Mouse (Mus musculus) intestine, embryonic 14.5 days (tissue): ENCODE results near the gene Agk. TPM values are rescaled to one million over a fixed set of nuclear protein-coding genes. Genes with fewer than 3 reads are reported as not detected.

Source experiments
- ATAC-seq: fragments of 200-750 bp; cut with Nextera tagmentation; replicated peaks from 2 replicates; pipeline ENCODE4 v1.8.0; 2017; ENCODE audit warnings: low read depth, moderate number of reproducible peaks, moderate TSS enrichment, moderate library complexity; ENCODE audit not compliant: low FRiP score, low TSS enrichment
- DNase-seq: peaks from one replicate; pipeline ENCODE4 v3.0.0-alpha.2; 2018; ENCODE audit warnings: low spot score
- H3K27ac ChIP-seq: fragments of 300-500 bp; sonication (generic); 2 replicates; pipeline ENCODE4 v1.5.1; 2014; ENCODE audit warnings: low read depth, mild to moderate bottlenecking, control low read depth
- H3K27me3 ChIP-seq: fragments of 300-500 bp; sonication (generic); replicated peaks from 2 replicates; pipeline ENCODE4 v1.6.1; 2014; ENCODE audit warnings: low read length, control low read depth; ENCODE audit not compliant: control insufficient read depth, insufficient read depth
- H3K36me3 ChIP-seq: fragments of 300-500 bp; sonication (generic); 2 replicates; pipeline ENCODE4 v1.6.1; 2014; ENCODE audit warnings: low read length, control low read depth; ENCODE audit not compliant: control insufficient read depth, insufficient read depth
- H3K4me1 ChIP-seq: fragments of 300-500 bp; sonication (generic); replicated peaks from 2 replicates; pipeline ENCODE4 v1.6.1; 2014; ENCODE audit warnings: low read length, control low read depth, mixed read lengths; ENCODE audit not compliant: control insufficient read depth, insufficient read depth
- H3K4me2 ChIP-seq: fragments of 300-500 bp; sonication (generic); 2 replicates; pipeline ENCODE4 v1.6.1; 2014; ENCODE audit warnings: low read length
- H3K4me3 ChIP-seq: fragments of 300-500 bp; sonication (generic); 2 replicates; pipeline ENCODE4 v1.5.1; 2014; ENCODE audit warnings: low read depth, low read length, control low read depth, mixed read lengths
- H3K9ac ChIP-seq: fragments of 300-500 bp; sonication (generic); 2 replicates; pipeline ENCODE4 v1.6.1; 2014; ENCODE audit warnings: mild to moderate bottlenecking, low read length
- H3K9me3 ChIP-seq: fragments of 300-500 bp; sonication (generic); 2 replicates; pipeline ENCODE4 v1.6.1; 2016; ENCODE audit warnings: low read length, control low read depth; ENCODE audit not compliant: control insufficient read depth
- WGBS: fragments of 180-500 bp; shearing (Covaris S2); extraction: QIAGEN DNeasy Blood & Tissue Kit; methylation state at CpG from one replicate; pipeline ENCODE4 v1.1.7; 2014; 5-methylcytosine and 5-hydroxymethylcytosine counted together
- polyA plus RNA-seq: library from polyadenylated mRNA; unstranded; fragments of >200 nt; fragmentation: Nextera tagmentation; extraction: Ambion mirVana; gene quantifications from 2 replicates; pipeline ENCODE4 v1.2.1, GENCODE M21; 2014

The Agk gene
- polyA plus RNA-seq, 1 experiment from 2014 or later, result 41.4 TPM

- no peaks in the 10 kb centered on the region for H3K9me3 ChIP-seq
- no peak for ATAC-seq
- no peaks in the 10 kb centered on the region for H3K27me3 ChIP-seq
- WGBS, result 63% methylated on average over 1 of the region's 1 CpGs
- peak; percentile 51 for DNase-seq
- no peaks in the 10 kb centered on the region for H3K4me1 ChIP-seq
- H3K4me3 ChIP-seq, result no peak overlapping the region
- no peak overlapping the region for H3K27ac ChIP-seq
- H3K9ac ChIP-seq, result no peak overlapping the region
- no peak overlapping the region for H3K4me2 ChIP-seq
- peaks cover 5% of the 10 kb centered on the region; the same call in 1 of the 2 replicates for H3K36me3 ChIP-seq
These were observed 22.8 kb downstream of the Agk start for GRCm38 (mm10) chr6:40347772-40348111.

GRCm38 (mm10) chr6:40350041-40350440 is 25.1 kb downstream of the Agk start:
- DNase-seq, result no peak
- H3K4me3 ChIP-seq, result no peak overlapping the region
- no peak overlapping the region for H3K27ac ChIP-seq
- H3K27me3 ChIP-seq, result no peaks in the 10 kb centered on the region
- H3K4me1 ChIP-seq, result no peaks in the 10 kb centered on the region
- H3K4me2 ChIP-seq, result no peak overlapping the region
- no peak overlapping the region for H3K9ac ChIP-seq
- H3K9me3 ChIP-seq, result no peaks in the 10 kb centered on the region
- no peak for ATAC-seq
- peaks cover 15% of the 10 kb centered on the region; the same call in 1 of the 2 replicates for H3K36me3 ChIP-seq

GRCm38 (mm10) chr6:40350856-40351255 is 25.9 kb downstream of the Agk start:
- Histone ChIP-seq H3K4me2 (no peak overlapping the region), H3K9me3 (no peaks in the 10 kb centered on the region), H3K27ac (no peak overlapping the region), H3K9ac (no peak overlapping the region), H3K36me3 (peaks cover 15% of the 10 kb centered on the region; the same call in 1 of the 2 replicates), H3K4me1 (no peaks in the 10 kb centered on the region), H3K4me3 (no peak overlapping the region), H3K27me3 (no peaks in the 10 kb centered on the region)
- ATAC-seq (no peak), DNase-seq (no peak)

GRCm38 (mm10) chr6:40353360-40353759 is 28.4 kb downstream of the Agk start:
- Histone ChIP-seq H3K9ac (no peak overlapping the region), H3K27me3 (no peaks in the 10 kb centered on the region), H3K4me1 (no peaks in the 10 kb centered on the region), H3K9me3 (no peaks in the 10 kb centered on the region), H3K4me2 (no peak overlapping the region), H3K36me3 (peaks cover 15% of the 10 kb centered on the region; the same call in 1 of the 2 replicates), H3K27ac (no peak overlapping the region), H3K4me3 (no peak overlapping the region)
- no peak for ATAC-seq
- 90% methylated on average over 7 of the region's 7 CpGs for WGBS
- no peak for DNase-seq

GRCm38 (mm10) chr6:40371031-40371430 is 46.1 kb downstream of the Agk start:
- no peaks in the 10 kb centered on the region for H3K9me3 ChIP-seq
- DNase-seq (no peak), ATAC-seq (no peak)
- no peak overlapping the region for H3K27ac ChIP-seq
- WGBS, result 90% methylated on average over 6 of the region's 6 CpGs
- no peaks in the 10 kb centered on the region for H3K27me3 ChIP-seq
- no peak overlapping the region for H3K9ac ChIP-seq
- H3K36me3 ChIP-seq, result peaks cover 15% of the 10 kb centered on the region
- no peak overlapping the region for H3K4me3 ChIP-seq
- no peaks in the 10 kb centered on the region for H3K4me1 ChIP-seq
- no peak overlapping the region for H3K4me2 ChIP-seq

GRCm38 (mm10) chr6:40380181-40380580 is 55.2 kb downstream of the Agk start:
- Histone ChIP-seq H3K9me3 (no peaks in the 10 kb centered on the region), H3K27ac (no peak overlapping the region), H3K36me3 (peaks cover 23% of the 10 kb centered on the region; the same call in 1 of the 2 replicates), H3K4me1 (no peaks in the 10 kb centered on the region), H3K9ac (no peak overlapping the region), H3K27me3 (no peaks in the 10 kb centered on the region), H3K4me3 (no peak overlapping the region), H3K4me2 (no peak overlapping the region)
- 81% methylated on average over 3 of the region's 3 CpGs for WGBS
- DNase-seq, result no peak
- no peak for ATAC-seq

- no peaks in the 10 kb centered on the region for H3K27me3 ChIP-seq
- no peak overlapping the region for H3K4me2 ChIP-seq
- DNase-seq, result no peak
- H3K36me3 ChIP-seq, result peaks cover 20% of the 10 kb centered on the region; the same call in 1 of the 2 replicates
- no peak overlapping the region for H3K9ac ChIP-seq
- no peak overlapping the region for H3K27ac ChIP-seq
- no peak for ATAC-seq
- no peaks in the 10 kb centered on the region for H3K9me3 ChIP-seq
- WGBS, result 70% methylated on average over 4 of the region's 4 CpGs
- H3K4me1 ChIP-seq, result no peaks in the 10 kb centered on the region
- no peak overlapping the region for H3K4me3 ChIP-seq
These were observed 56.9 kb downstream of the Agk start for GRCm38 (mm10) chr6:40381908-40382307.

DNA sequence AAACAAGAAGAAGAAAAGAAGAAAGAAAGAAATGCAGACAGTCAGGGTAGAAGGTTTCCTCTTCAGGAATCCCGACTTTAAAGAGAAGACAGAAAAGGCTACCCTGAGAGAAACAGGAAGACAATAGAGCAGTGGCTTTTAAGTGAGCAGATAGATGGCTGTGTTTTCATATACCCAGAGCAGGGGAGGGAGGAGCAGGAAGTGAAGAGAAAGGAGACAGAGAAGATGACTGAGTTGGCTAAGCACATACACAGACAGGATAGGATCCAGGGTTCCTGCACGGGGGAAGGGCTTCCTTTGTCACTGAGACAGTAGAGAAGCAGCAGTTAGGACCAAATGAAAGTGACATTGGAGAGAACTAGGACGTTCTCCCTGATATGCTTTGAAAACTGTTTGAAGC is 60.7 kb downstream of the Agk start:
- WGBS, result 64% methylated on average over 3 of the region's 3 CpGs
- Histone ChIP-seq H3K4me2 (no peak overlapping the region), H3K36me3 (peaks cover 21% of the 10 kb centered on the region), H3K9ac (no peak overlapping the region), H3K9me3 (no peaks in the 10 kb centered on the region), H3K4me1 (no peaks in the 10 kb centered on the region), H3K27me3 (no peaks in the 10 kb centered on the region), H3K27ac (no peak overlapping the region), H3K4me3 (no peak overlapping the region)
- ATAC-seq, result no peak
- DNase-seq, result no peak

DNA sequence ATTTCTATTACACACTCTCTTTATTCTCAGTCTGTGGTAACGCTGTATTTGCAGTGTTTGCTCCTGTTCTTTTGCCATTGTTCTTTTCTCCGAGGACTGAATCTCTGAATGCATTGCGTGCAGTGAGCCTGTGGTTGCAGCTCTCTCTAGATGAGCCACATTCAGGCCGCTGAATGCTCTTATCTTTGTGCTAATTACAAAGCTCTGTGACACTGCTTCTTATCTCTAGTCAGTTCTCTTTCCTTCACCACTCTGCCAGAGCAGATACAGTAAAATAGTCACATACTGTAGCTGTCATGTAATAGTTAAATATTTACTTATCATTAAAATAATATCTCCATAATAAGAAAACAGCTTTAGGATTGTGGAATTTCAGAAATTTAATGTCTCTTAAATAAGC is 63.7 kb downstream of the Agk start:
- no peak overlapping the region for H3K4me3 ChIP-seq
- no peak overlapping the region for H3K4me2 ChIP-seq
- no peak overlapping the region for H3K27ac ChIP-seq
- WGBS, result 79% methylated on average over 4 of the region's 4 CpGs
- H3K9me3 ChIP-seq, result no peaks in the 10 kb centered on the region
- peaks cover 27% of the 10 kb centered on the region for H3K36me3 ChIP-seq
- ATAC-seq, result no peak
- no peak for DNase-seq
- H3K4me1 ChIP-seq, result no peaks in the 10 kb centered on the region
- H3K9ac ChIP-seq, result no peak overlapping the region
- H3K27me3 ChIP-seq, result no peaks in the 10 kb centered on the region
